Mouse (Mus musculus): ENCODE results near the gene Catsper1. TPM values are rescaled to one million over a fixed set of nuclear protein-coding genes. Genes with fewer than 3 reads are reported as not detected.

Catsper1 gene
- polyA plus RNA-seq, 1 experiment: not detected

DNA sequence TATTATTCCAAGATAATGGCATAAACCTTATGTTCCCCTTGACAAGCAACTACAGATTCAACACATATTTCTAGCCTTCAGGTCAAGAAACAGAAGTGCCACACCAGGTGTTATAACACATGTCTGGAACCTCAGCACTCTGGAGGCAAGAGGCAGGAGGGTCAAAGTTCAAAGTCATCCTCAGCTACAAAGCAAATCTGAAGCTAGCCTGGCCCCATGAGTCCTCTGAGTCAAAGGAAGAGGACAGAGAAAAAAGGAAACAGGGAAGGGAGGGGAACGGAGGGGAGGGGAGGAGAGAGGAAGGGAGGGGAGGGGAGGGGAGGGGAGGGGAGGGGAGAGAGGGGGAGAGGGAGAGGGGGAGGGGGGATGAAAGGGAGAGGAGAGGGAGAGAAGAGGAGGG, 20.5 kb downstream of the Catsper1 start:
- DNase-seq (ENCODE audit: low read depth): no peak
- TF ChIP-seq CTCF (IDR thresholded peaks at IDR 0.05; ENCODE audit: borderline replicate concordance, extremely low read depth, insufficient read depth, insufficient read length) (no peak), POLR2A (IDR thresholded peaks at IDR 0.05; ENCODE audit: borderline replicate concordance, extremely low read depth, insufficient read depth, insufficient read length, poor library complexity, severe bottlenecking) (no peak)

DNA sequence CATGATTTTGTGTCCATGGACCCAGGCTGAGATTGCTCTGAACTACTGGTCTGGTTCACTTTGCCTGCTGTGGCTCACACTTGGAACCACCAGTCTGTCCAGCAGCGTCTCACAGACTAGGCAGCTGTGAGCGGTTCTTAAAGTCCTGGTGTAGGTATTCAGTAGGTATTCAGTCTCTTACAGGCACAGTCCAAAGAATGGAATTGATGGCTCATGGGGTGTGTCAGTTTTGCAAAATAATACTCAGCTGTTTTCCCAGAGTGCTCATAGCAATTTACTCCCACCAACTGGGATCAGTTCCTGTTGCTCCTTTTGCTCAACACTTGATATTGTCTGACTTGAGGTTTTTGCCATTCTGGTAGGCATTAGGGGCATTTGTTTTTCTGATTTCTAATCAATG, 26.6 kb downstream of the Catsper1 start:
- DNase-seq (ENCODE audit: low read depth): no peak
- TF ChIP-seq CTCF (IDR thresholded peaks at IDR 0.05; ENCODE audit: borderline replicate concordance, extremely low read depth, insufficient read depth, insufficient read length) (no peak), POLR2A (IDR thresholded peaks at IDR 0.05; ENCODE audit: borderline replicate concordance, extremely low read depth, insufficient read depth, insufficient read length, poor library complexity, severe bottlenecking) (no peak)

DNA sequence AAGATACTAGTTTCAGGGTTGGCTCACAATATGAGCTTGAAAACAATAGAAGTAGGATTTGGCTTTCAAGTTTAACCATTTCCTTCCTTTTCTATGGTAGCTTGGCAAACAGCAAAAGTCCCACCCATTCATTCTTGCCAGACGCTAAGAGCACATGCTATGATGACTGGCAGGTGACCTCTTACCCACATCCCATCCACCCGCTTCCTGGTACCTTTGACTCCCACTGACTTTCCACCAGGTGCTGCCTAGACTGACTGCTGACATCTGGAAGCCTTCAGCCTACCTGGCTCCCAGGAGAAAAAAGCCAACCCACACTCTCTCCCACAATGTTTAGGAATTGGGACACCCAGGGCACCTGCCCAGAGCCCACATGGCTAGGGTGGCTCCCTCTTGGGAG, 28.6 kb downstream of the Catsper1 start:
- no peak for TF ChIP-seq POLR2A (IDR thresholded peaks at IDR 0.05; ENCODE audit: borderline replicate concordance, extremely low read depth, insufficient read depth, insufficient read length, poor library complexity, severe bottlenecking)
- TF ChIP-seq CTCF (IDR thresholded peaks at IDR 0.05; ENCODE audit: borderline replicate concordance, extremely low read depth, insufficient read depth, insufficient read length): no peak

DNA sequence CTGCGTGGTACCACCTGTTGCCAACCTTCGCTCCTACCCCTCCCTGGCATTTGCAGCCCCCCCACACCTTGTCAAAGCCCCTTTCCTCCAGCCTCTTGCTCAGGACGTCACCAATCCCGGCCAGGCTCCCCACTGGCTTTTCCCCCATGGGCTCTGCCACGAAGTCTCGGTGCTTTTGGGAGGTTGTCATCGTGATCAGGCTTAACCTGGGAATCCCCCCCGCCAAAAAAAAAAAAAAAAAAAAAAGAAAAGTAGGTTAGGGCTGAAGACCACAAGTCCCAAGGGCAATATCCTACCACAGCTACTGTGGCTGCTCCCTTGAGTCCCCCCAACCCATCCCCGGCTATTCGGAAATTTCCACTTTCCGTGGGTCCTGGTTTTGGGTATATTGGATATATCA, 30.2 kb downstream of the Catsper1 start:
- no peak for TF ChIP-seq POLR2A (IDR thresholded peaks at IDR 0.05; ENCODE audit: borderline replicate concordance, extremely low read depth, insufficient read depth, insufficient read length, poor library complexity, severe bottlenecking)
- no peak for TF ChIP-seq CTCF (IDR thresholded peaks at IDR 0.05; ENCODE audit: borderline replicate concordance, extremely low read depth, insufficient read depth, insufficient read length)
- DNase-seq (ENCODE audit: low read depth): no peak

More for the DNA sequence above, 28.6 kb downstream of the Catsper1 start:
- DNase-seq (ENCODE audit: low read depth): no peak

GRCm38 (mm10) chr19:5366175-5367052, 30.9 kb downstream of the Catsper1 start, which contains the start of gene Eif1ad:
Eif1ad (plus strand) TSS chr19:5366741.
- TF ChIP-seq POLR2A (IDR thresholded peaks at IDR 0.05; ENCODE audit: borderline replicate concordance, extremely low read depth, insufficient read depth, insufficient read length, poor library complexity, severe bottlenecking): peak; percentile 69
- TF ChIP-seq CTCF (IDR thresholded peaks at IDR 0.05; ENCODE audit: borderline replicate concordance, extremely low read depth, insufficient read depth, insufficient read length): no peak
- peak; percentile 99 for DNase-seq (ENCODE audit: low read depth)

DNA sequence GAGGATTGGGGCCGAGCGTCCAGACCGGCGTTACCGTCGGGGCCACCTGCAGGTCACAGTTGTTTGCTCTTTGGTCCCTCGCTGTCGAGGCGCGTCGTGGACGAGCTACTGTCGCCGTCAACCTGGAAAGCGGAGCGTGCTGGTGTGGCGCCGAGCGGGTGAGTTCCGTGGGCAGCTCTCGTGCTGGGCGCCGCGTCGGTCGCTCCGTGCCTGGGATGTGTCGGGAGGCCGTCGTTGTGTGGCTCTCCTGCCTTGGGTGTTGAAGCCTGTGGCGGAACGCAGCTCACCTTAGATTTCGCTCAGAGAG, 31.5 kb downstream of the Catsper1 start, which contains the start of gene Banf1:
Banf1 (minus strand) TSS at position 116 of the 307 bp plus-strand sequence.
- DNase-seq (ENCODE audit: low read depth): no peak
- TF ChIP-seq CTCF (IDR thresholded peaks at IDR 0.05; ENCODE audit: borderline replicate concordance, extremely low read depth, insufficient read depth, insufficient read length): no peak
- TF ChIP-seq POLR2A (IDR thresholded peaks at IDR 0.05; ENCODE audit: borderline replicate concordance, extremely low read depth, insufficient read depth, insufficient read length, poor library complexity, severe bottlenecking): no peak

DNA sequence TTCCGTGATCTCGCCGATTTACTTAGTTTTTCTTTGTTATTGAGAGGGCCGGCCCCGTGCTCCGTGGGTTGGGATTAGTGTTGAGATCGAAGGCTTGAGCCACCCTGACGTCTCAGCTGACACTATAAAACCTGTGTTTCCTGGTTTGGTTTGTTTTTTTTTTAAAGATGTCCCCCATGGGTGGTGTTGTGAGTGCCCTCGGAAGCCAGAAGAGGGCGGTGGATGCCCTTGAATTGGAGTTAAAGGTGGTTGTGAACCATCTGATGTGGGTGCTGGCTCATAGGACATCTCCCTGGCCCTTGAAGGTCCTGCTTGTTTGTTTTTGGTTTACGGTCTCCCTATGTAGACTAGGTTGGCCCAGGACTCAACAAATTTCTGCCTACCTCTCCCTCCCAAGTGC, 31.9 kb downstream of the Catsper1 start:
- peak; percentile 16 for DNase-seq (ENCODE audit: low read depth)
- TF ChIP-seq CTCF (IDR thresholded peaks at IDR 0.05; ENCODE audit: borderline replicate concordance, extremely low read depth, insufficient read depth, insufficient read length) (0 out of 2 replicates have a peak, but pooled peaks have one; percentile 16), POLR2A (IDR thresholded peaks at IDR 0.05; ENCODE audit: borderline replicate concordance, extremely low read depth, insufficient read depth, insufficient read length, poor library complexity, severe bottlenecking) (no peak)

- no peak for TF ChIP-seq POLR2A (IDR thresholded peaks at IDR 0.05; ENCODE audit: borderline replicate concordance, extremely low read depth, insufficient read depth, insufficient read length, poor library complexity, severe bottlenecking)
- no peak for TF ChIP-seq CTCF (IDR thresholded peaks at IDR 0.05; ENCODE audit: borderline replicate concordance, extremely low read depth, insufficient read depth, insufficient read length)
- no peak for DNase-seq (ENCODE audit: low read depth)
Observed at GRCm38 (mm10) chr19:5370932-5371331, 35.4 kb downstream of the Catsper1 start.

DNA sequence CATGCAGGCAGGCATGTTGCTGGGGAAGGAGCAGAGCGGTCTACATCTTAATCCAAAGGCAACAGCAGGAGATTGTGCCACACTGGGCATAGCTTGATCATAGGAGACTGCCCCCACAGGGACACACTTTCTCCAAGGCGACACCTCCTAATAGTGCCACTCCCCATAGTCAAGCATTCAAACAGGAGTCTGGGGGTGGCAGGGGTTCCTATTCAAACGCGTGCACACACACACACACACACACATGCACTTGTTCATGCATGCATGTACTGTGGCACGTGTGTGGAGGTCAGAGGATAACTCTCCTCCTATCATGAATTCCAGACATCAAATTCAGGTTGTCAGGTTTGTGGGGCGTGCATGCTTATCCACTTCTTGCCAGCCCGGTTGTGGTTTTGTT, 37.2 kb downstream of the Catsper1 start:
- TF ChIP-seq CTCF (IDR thresholded peaks at IDR 0.05; ENCODE audit: borderline replicate concordance, extremely low read depth, insufficient read depth, insufficient read length): no peak
- no peak for TF ChIP-seq POLR2A (IDR thresholded peaks at IDR 0.05; ENCODE audit: borderline replicate concordance, extremely low read depth, insufficient read depth, insufficient read length, poor library complexity, severe bottlenecking)
- no peak for DNase-seq (ENCODE audit: low read depth)

GRCm38 (mm10) chr19:5374177-5374576, 38.6 kb downstream of the Catsper1 start:
- no peak for TF ChIP-seq POLR2A (IDR thresholded peaks at IDR 0.05; ENCODE audit: borderline replicate concordance, extremely low read depth, insufficient read depth, insufficient read length, poor library complexity, severe bottlenecking)
- no peak for TF ChIP-seq CTCF (IDR thresholded peaks at IDR 0.05; ENCODE audit: borderline replicate concordance, extremely low read depth, insufficient read depth, insufficient read length)
- DNase-seq (ENCODE audit: low read depth): no peak

DNA sequence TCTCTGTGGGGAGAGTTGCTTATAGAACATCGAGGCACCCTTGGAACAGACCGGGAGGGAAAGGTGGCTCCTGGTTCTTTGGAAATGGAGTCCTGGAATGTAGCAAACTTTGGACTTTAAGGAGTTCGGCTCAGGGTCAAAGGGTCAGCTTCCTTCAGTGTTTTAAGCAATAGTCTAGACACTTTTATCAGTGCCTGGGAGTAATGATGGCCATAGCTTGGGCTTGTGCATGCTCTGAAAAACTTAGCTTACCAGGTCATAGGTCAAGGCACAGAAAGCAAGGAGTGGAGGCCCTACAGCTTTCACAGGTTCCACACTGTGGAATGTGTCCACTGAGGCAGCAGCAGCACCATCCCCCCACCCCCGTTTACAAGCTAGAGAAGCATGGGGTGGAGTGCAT, 39.2 kb downstream of the Catsper1 start:
- TF ChIP-seq CTCF (IDR thresholded peaks at IDR 0.05; ENCODE audit: borderline replicate concordance, extremely low read depth, insufficient read depth, insufficient read length) (no peak), POLR2A (IDR thresholded peaks at IDR 0.05; ENCODE audit: borderline replicate concordance, extremely low read depth, insufficient read depth, insufficient read length, poor library complexity, severe bottlenecking) (no peak)
- DNase-seq (ENCODE audit: low read depth): no peak

GRCm38 (mm10) chr19:5377446-5377845, 41.9 kb downstream of the Catsper1 start:
- no peak for TF ChIP-seq POLR2A (IDR thresholded peaks at IDR 0.05; ENCODE audit: borderline replicate concordance, extremely low read depth, insufficient read depth, insufficient read length, poor library complexity, severe bottlenecking)
- TF ChIP-seq CTCF (IDR thresholded peaks at IDR 0.05; ENCODE audit: borderline replicate concordance, extremely low read depth, insufficient read depth, insufficient read length): no peak
- DNase-seq (ENCODE audit: low read depth): peak; percentile 20

All from brain, embryonic 14.5 days (tissue).